Mouse (Mus musculus): ENCODE measurements at regions not wholly inside any gene's neighbourhood (a gene's known extent, or its start where the extent isn't known, plus 50 kb on each side); places are given as distances from the start of the nearest gene placed in this dataset.

DNA sequence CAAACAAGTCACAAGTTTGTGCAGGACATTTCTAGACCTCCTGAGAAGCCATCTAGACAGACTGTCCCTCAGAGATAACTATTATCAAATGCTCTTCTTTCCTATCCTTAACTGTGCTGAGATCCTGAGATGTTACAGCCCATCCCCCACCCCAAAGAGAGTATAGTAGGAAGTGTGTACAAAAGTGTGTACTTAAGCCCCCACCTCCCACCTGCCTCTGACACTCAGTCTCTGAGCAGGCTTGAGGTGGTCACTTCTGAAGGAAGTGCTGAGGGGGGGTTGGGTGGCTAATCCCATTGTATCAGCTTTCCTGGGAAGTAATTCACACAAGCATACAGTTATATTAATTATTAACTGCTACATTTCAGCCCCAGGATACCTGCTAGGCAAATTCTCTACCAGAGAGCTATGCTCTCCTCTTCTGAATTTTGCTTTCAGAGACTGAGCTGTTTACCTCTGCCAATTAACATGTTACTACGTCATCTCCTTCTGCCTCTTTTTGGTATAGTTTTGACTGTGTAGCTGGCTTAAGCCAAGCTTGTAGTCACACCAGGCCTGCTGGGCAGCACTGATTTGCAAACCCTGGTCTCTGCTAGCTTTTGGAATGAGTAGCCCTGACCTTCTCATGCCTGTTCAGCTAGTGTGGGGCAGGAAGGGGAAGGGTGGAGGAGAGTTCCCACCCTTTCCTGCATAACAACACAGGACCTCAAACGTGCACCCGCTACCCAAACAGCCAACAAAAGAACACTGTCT lies 192.2 kb upstream of the Trib2 start:
- Histone ChIP-seq H3K4me3 (ENCODE audit: low read depth, low read length) (no peak overlapping the region), H3K27ac (ENCODE audit: insufficient read depth, low read depth, low read length) (peak overlapping the region; percentile 45; the same call in 1 of the 2 replicates), H3K36me3 (ENCODE audit: control insufficient read depth, insufficient read depth, low read length) (no peaks in the 10 kb centered on the region), H3K27me3 (ENCODE audit: control insufficient read depth, insufficient read depth, low read length) (no peaks in the 10 kb centered on the region), H3K4me1 (ENCODE audit: control insufficient read depth, insufficient read depth, insufficient read length, low read length) (no peaks in the 10 kb centered on the region)
- WGBS: 30% methylated on average over 3 of the region's 3 CpGs
- TF ChIP-seq CTCF (IDR thresholded peaks at IDR 0.05; ENCODE audit: extremely low read depth, insufficient read length, insufficient replicate concordance, low read depth, low read length): no peak

- TF ChIP-seq CTCF (IDR thresholded peaks at IDR 0.05; ENCODE audit: extremely low read depth, insufficient read length, insufficient replicate concordance, low read depth, low read length) (no peak), POLR2A (IDR thresholded peaks at IDR 0.05; ENCODE audit: low read depth, low read length) (no peak)
- WGBS: 55% methylated on average over 4 of the region's 4 CpGs
These were observed 191.5 kb upstream of the Trib2 start for GRCm38 (mm10) chr12:16008261-16008660.

GRCm38 (mm10) chr12:16006688-16007087 lies 190.0 kb upstream of the Trib2 start:
- no peaks in the 10 kb centered on the region for H3K27me3 ChIP-seq (ENCODE audit: control insufficient read depth, insufficient read depth, low read length)
- H3K4me1 ChIP-seq (ENCODE audit: control insufficient read depth, insufficient read depth, insufficient read length, low read length): no peaks in the 10 kb centered on the region
- no peak for TF ChIP-seq POLR2A (IDR thresholded peaks at IDR 0.05; ENCODE audit: low read depth, low read length)
- no peak for TF ChIP-seq CTCF (IDR thresholded peaks at IDR 0.05; ENCODE audit: extremely low read depth, insufficient read length, insufficient replicate concordance, low read depth, low read length)
- 72% methylated on average over 5 of the region's 5 CpGs for WGBS
- H3K27ac ChIP-seq (ENCODE audit: insufficient read depth, low read depth, low read length): no peak overlapping the region
- no peaks in the 10 kb centered on the region for H3K36me3 ChIP-seq (ENCODE audit: control insufficient read depth, insufficient read depth, low read length)
- H3K4me3 ChIP-seq (ENCODE audit: low read depth, low read length): no peak overlapping the region

More at GRCm38 (mm10) chr12:16008261-16008660, 191.5 kb upstream of the Trib2 start:
- Histone ChIP-seq H3K36me3 (ENCODE audit: control insufficient read depth, insufficient read depth, low read length) (no peaks in the 10 kb centered on the region), H3K27me3 (ENCODE audit: control insufficient read depth, insufficient read depth, low read length) (no peaks in the 10 kb centered on the region), H3K4me3 (ENCODE audit: low read depth, low read length) (no peak overlapping the region), H3K27ac (ENCODE audit: insufficient read depth, low read depth, low read length) (peak overlapping the region; percentile 45; the same call in 1 of the 2 replicates), H3K4me1 (ENCODE audit: control insufficient read depth, insufficient read depth, insufficient read length, low read length) (no peaks in the 10 kb centered on the region)

- Histone ChIP-seq H3K27ac (ENCODE audit: insufficient read depth, low read depth, low read length) (no peak overlapping the region), H3K27me3 (ENCODE audit: control insufficient read depth, insufficient read depth, low read length) (no peaks in the 10 kb centered on the region), H3K4me3 (ENCODE audit: low read depth, low read length) (no peak overlapping the region), H3K4me1 (ENCODE audit: control insufficient read depth, insufficient read depth, insufficient read length, low read length) (no peaks in the 10 kb centered on the region), H3K36me3 (ENCODE audit: control insufficient read depth, insufficient read depth, low read length) (no peaks in the 10 kb centered on the region)
- 84% methylated on average over 5 of the region's 5 CpGs for WGBS
- TF ChIP-seq POLR2A (IDR thresholded peaks at IDR 0.05; ENCODE audit: low read depth, low read length) (no peak), CTCF (IDR thresholded peaks at IDR 0.05; ENCODE audit: extremely low read depth, insufficient read length, insufficient replicate concordance, low read depth, low read length) (no peak)
These were observed 189.6 kb upstream of the Trib2 start for GRCm38 (mm10) chr12:16006286-16006685.

GRCm38 (mm10) chr12:16001811-16002210 lies 185.1 kb upstream of the Trib2 start:
- Histone ChIP-seq H3K27me3 (ENCODE audit: control insufficient read depth, insufficient read depth, low read length) (no peaks in the 10 kb centered on the region), H3K4me3 (ENCODE audit: low read depth, low read length) (no peak overlapping the region), H3K4me1 (ENCODE audit: control insufficient read depth, insufficient read depth, insufficient read length, low read length) (no peaks in the 10 kb centered on the region), H3K36me3 (ENCODE audit: control insufficient read depth, insufficient read depth, low read length) (no peaks in the 10 kb centered on the region), H3K27ac (ENCODE audit: insufficient read depth, low read depth, low read length) (no peak overlapping the region)
- WGBS: 86% methylated on average over 7 of the region's 7 CpGs
- no peak for TF ChIP-seq CTCF (IDR thresholded peaks at IDR 0.05; ENCODE audit: extremely low read depth, insufficient read length, insufficient replicate concordance, low read depth, low read length)
- no peak for TF ChIP-seq POLR2A (IDR thresholded peaks at IDR 0.05; ENCODE audit: low read depth, low read length)

DNA sequence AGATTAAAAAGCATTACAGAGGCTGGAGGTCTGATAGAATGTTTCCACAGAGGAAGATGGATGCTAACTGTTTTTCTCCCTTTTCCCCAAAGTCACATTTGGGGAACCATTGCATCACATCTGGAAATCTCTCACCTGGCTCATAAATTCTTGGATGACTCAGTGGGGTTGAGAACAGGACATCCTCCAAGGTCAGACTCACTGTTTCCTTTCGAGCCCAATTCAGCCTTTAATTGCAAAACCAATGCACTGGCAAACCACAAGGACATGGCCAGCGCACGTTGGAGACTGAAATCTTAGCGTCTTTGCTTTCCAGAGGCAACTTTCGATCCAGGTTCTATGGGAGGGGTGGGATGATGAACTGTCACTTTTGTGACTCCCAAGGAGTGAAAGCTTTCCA lies 184.5 kb upstream of the Trib2 start:
- H3K4me1 ChIP-seq (ENCODE audit: control insufficient read depth, insufficient read depth, insufficient read length, low read length): no peaks in the 10 kb centered on the region
- no peaks in the 10 kb centered on the region for H3K36me3 ChIP-seq (ENCODE audit: control insufficient read depth, insufficient read depth, low read length)
- WGBS: 63% methylated on average over 5 of the region's 5 CpGs
- H3K27ac ChIP-seq (ENCODE audit: insufficient read depth, low read depth, low read length): no peak overlapping the region
- no peaks in the 10 kb centered on the region for H3K27me3 ChIP-seq (ENCODE audit: control insufficient read depth, insufficient read depth, low read length)
- no peak for TF ChIP-seq CTCF (IDR thresholded peaks at IDR 0.05; ENCODE audit: extremely low read depth, insufficient read length, insufficient replicate concordance, low read depth, low read length)
- TF ChIP-seq POLR2A (IDR thresholded peaks at IDR 0.05; ENCODE audit: low read depth, low read length): no peak
- H3K4me3 ChIP-seq (ENCODE audit: low read depth, low read length): no peak overlapping the region

GRCm38 (mm10) chr12:15998331-15998730 lies 181.6 kb upstream of the Trib2 start:
- Histone ChIP-seq H3K27me3 (ENCODE audit: control insufficient read depth, insufficient read depth, low read length) (no peaks in the 10 kb centered on the region), H3K4me3 (ENCODE audit: low read depth, low read length) (no peak overlapping the region), H3K4me1 (ENCODE audit: control insufficient read depth, insufficient read depth, insufficient read length, low read length) (no peaks in the 10 kb centered on the region), H3K36me3 (ENCODE audit: control insufficient read depth, insufficient read depth, low read length) (no peaks in the 10 kb centered on the region), H3K27ac (ENCODE audit: insufficient read depth, low read depth, low read length) (no peak overlapping the region)
- TF ChIP-seq POLR2A (IDR thresholded peaks at IDR 0.05; ENCODE audit: low read depth, low read length): no peak
- no peak for TF ChIP-seq CTCF (IDR thresholded peaks at IDR 0.05; ENCODE audit: extremely low read depth, insufficient read length, insufficient replicate concordance, low read depth, low read length)

Data from small intestine, adult 2 months (tissue).